Mouse (Mus musculus): Measurements from ENCODE around the gene Ikzf3.

- TF ChIP-seq POLR2A (IDR thresholded peaks at IDR 0.05; ENCODE audit: borderline replicate concordance, extremely low read depth, insufficient read depth, insufficient read length, poor library complexity, severe bottlenecking) (no peak), CTCF (IDR thresholded peaks at IDR 0.05; ENCODE audit: borderline replicate concordance, extremely low read depth, insufficient read depth, insufficient read length) (no peak)
Observed at GRCm38 (mm10) chr11:98569461-98569860, 23.6 kb upstream of the Ikzf3 start.

Measured in brain, embryonic 14.5 days (tissue).